Mouse (Mus musculus): ENCODE results near the gene Plcxd1. TPM values are rescaled to one million over a fixed set of nuclear protein-coding genes. Genes with fewer than 3 reads are reported as not detected.

Plcxd1 gene
- not detected for polyA plus RNA-seq (2014; fragmentation: Illumina TruSeq; extraction: RNeasy Lipid Tissue Mini Kit (QIAGEN cat#74804); ENCODE audit: low read depth, low replicate concordance)

DNA sequence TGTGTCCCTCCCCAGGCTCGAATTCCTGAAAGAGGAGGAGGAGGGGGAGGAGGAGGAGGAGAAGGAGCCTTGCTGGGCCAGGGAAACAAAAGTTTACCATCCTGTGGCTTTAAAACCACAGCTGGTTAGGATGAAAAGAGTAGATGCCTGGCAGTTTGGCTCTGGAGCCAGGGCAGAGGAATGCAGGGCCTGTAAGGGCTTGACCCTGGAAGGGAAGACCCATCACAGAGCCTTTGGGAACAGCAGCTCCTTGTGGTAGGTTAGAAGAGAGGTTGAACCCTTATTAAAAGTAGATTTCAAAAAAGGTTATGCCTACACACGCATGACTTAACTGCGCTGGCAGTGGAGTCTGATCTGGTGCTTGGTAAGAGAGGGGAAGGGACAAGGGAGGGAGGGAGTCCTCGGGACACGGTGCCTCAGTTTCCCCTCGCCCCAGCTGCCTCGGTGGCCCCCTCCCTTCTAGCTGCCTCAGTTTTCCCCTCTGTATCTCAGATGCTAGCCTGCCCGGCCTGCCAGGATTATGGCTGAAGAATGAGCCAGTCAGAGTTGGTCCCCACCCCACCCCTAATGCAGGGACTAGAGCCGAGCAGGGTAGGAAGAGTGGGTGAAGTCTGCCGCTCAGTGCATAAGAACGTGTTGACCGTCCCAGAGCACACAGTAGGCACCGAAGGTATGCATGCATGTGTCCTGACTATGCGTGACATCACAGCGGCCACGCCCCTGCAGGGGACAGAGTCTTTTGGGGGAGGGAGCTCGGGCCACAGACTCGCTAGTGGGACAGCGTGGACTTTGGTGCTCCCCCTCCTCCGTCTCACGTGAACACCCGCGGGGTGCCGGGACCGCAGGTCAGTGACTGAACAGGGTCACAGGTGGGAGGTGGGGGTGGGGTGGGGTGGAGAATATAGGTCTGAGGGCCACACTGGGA, at the start of gene Plcxd1:
Gene Plcxd1, plus strand, starts transcription at position 314 of the 925 bp plus-strand sequence.

DNA sequence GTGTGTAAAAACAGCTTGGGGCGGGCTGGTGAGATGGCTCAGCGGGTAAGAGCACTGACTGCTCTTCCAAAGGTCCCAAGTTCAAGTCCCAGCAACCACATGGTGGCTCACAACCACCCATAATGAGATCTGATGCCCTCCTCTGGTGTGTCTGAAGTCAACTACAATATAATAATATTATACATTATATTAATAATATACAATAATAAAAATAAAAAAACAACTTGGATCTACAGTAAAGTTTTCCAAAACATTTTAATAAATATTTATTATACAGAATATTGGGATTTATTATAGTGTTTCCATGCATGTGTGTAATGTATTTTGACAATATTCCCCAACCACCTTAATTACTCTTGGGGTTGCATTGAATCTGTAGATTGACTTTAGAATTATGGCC, 27.4 kb upstream of the Plcxd1 start, which contains the start of gene Gm17655:
Gene Gm17655, minus strand, starts transcription at position 101 of the 400 bp plus-strand sequence.

DNA sequence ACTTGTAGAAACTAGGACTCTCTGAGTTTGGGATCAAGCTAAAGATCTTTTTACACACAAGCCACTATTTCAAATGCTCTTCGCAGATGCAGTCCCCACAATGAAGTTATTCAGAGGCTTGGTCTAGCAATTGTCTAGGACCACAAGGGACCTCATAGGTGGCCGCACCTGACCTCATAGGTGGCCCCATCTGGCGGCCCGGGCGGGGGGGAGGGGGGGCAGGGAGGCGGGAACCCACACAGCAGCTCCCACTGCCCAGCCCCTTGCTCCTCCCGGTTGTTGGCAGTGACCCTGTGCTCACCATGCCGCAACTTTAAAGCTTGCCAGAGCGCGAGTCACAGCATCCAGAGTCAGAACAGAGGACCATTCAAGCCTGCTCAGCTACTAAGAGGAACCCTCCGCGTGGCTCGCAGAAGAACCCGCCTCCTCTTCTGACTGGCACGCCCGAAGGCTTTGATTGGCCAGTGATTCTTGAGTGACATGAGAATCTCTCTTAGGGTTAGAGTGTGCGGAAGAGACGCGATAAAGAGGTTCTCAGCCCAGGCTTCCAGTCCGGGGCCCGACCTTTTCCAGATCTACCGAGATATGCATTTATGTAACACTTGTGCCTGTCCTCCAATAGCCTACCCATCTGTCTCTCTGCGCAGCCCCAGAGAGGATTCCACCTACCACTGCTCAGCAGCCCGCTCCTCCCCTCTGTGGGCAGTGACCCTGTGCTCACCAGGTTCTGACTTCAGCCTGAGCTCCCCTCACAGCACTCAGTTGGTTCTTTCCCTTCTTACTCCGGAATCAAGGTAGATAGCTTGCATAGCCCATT, 5.5 kb upstream of the Plcxd1 start, which contains the start of gene Gm35315:
Gene Gm35315, minus strand, starts transcription at position 391 of the 817 bp plus-strand sequence.

DNA sequence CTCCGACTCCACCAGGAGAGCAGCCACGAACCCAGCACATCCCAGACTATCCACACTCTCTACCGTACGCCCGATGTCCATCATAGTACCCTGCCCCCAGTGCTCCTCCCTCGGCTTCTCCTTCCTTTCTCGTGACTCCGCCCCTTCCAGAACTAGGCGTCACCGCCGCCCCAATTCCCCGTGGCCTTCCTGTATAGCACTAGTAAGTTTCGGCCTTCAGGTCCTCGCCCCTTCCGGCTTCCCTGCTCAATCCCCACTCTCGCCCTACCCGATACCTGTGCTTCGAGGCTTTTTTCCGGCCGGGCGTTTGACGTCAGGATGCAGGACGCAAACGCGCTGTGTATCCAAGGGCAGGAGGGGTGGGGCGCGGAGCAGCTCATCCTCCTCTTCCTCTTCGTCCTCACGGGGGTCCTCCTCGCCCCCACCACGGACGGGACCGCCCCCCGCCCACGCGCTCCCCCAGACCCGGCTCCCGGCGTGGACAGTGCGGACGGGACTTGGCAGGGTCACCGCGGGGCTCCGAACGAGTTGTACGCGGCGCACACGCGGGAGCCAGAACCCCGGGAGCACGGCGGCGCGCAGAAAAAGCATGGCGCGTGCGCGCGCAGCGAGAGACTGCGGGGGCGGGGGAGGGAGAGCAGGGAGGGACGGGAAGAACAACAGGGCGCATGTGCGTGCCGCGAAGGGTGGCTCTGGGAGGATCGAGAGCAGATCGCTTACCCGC, 8.0 kb downstream of the Plcxd1 start, which contains the start of gene Gtpbp6:
Gene Gtpbp6, minus strand, starts transcription at position 617 of the 724 bp plus-strand sequence.

DNA sequence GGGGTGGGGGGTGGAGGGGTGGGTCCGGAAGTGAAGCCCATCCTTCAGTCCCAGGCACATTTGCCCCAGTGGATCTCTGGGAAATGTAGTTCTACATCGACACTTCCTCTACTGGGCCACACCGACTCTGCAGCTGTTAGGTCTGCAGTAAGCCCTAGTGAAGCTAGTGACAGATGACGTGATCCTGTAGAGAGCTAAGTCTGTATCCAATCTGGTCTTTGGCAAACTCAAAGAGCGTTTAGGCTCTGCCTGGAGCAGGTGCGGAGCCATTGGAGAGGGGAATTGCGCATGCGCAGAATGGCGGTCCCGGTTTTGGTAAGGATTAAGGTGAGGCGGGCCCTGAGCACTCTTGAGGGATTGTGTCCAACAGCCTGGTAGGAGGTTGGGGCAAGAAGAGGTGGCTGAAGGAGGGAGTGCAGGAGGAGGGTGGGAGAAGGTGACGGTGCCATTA, 10.2 kb downstream of the Plcxd1 start, which contains the start of gene Zfp605:
Gene Zfp605, plus strand, starts transcription at position 102 of the 451 bp plus-strand sequence.

DNA sequence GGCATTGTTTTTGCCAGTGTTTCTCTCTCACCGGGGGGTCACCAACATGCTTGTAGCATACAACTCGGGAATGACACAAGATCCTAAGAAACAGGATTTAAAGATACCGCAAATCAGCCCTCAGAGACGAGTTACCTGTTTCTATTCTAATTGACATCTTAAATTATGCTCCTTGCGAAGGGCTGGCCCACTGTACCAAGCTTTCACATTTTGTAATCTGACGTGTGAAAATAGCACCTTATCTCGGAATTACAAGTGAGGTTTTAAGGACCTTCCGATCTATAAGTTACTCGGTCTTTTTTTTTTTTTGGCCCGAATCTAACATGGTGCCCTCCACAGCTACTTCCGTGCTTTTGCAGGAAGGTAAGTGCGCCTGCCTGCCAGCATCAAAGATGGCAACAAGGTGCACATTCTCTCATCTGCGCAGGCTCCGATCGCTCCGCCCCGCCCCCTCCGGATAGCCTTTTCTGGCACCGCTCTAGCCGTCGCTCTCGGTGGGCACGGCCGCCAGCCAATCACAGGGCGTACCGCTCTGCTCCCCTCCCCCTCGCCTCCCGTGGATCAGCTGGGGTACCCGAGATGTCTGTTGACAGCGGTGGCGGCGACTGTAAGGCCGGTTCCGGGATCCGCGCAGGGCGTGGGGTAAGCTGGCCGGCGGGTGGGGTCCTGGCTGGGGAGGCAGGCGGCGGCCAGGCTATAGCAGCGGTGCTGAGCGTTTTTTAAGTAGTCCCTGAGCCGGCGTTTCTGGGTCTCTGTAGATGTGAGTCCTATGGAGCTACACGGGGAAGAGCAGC, 35.7 kb downstream of the Plcxd1 start, which contains the start of gene Chfr:
Gene Chfr, plus strand, starts transcription at position 550 of the 794 bp plus-strand sequence.

Other genes with a start within 250 kb of the Plcxd1 start
- 8.6 TPM for gene Gm15446, start 176.6 kb upstream of the Plcxd1 start, polyA plus RNA-seq (2014; fragmentation: Illumina TruSeq; extraction: RNeasy Lipid Tissue Mini Kit (QIAGEN cat#74804); ENCODE audit: low read depth, low replicate concordance)
- 11.9 TPM for gene Zfp932, start 103.4 kb upstream of the Plcxd1 start, polyA plus RNA-seq (2014; fragmentation: Illumina TruSeq; extraction: RNeasy Lipid Tissue Mini Kit (QIAGEN cat#74804); ENCODE audit: low read depth, low replicate concordance)
- gene Gm17655, start 27.5 kb upstream of the Plcxd1 start, polyA plus RNA-seq (2014; fragmentation: Illumina TruSeq; extraction: RNeasy Lipid Tissue Mini Kit (QIAGEN cat#74804); ENCODE audit: low read depth, low replicate concordance): 1.6 TPM
- not detected for gene Gm35315, start 5.5 kb upstream of the Plcxd1 start, polyA plus RNA-seq (2014; fragmentation: Illumina TruSeq; extraction: RNeasy Lipid Tissue Mini Kit (QIAGEN cat#74804); ENCODE audit: low read depth, low replicate concordance)
- 13.6 TPM for gene Gtpbp6, start 8.2 kb downstream of the Plcxd1 start, polyA plus RNA-seq (2014; fragmentation: Illumina TruSeq; extraction: RNeasy Lipid Tissue Mini Kit (QIAGEN cat#74804); ENCODE audit: low read depth, low replicate concordance)
- 3.2 TPM for gene Zfp605, start 10.1 kb downstream of the Plcxd1 start, polyA plus RNA-seq (2014; fragmentation: Illumina TruSeq; extraction: RNeasy Lipid Tissue Mini Kit (QIAGEN cat#74804); ENCODE audit: low read depth, low replicate concordance)
- 16.6 TPM for gene Chfr, start 35.9 kb downstream of the Plcxd1 start, polyA plus RNA-seq (2014; fragmentation: Illumina TruSeq; extraction: RNeasy Lipid Tissue Mini Kit (QIAGEN cat#74804); ENCODE audit: low read depth, low replicate concordance)
- 30.0 TPM for gene Golga3, start 76.7 kb downstream of the Plcxd1 start, polyA plus RNA-seq (2014; fragmentation: Illumina TruSeq; extraction: RNeasy Lipid Tissue Mini Kit (QIAGEN cat#74804); ENCODE audit: low read depth, low replicate concordance)
- gene Ankle2, start 131.0 kb downstream of the Plcxd1 start, polyA plus RNA-seq (2014; fragmentation: Illumina TruSeq; extraction: RNeasy Lipid Tissue Mini Kit (QIAGEN cat#74804); ENCODE audit: low read depth, low replicate concordance): 18.6 TPM
- 37.2 TPM for gene Pgam5, start 169.9 kb downstream of the Plcxd1 start, polyA plus RNA-seq (2014; fragmentation: Illumina TruSeq; extraction: RNeasy Lipid Tissue Mini Kit (QIAGEN cat#74804); ENCODE audit: low read depth, low replicate concordance)
- gene Pxmp2, start 186.2 kb downstream of the Plcxd1 start, polyA plus RNA-seq (2014; fragmentation: Illumina TruSeq; extraction: RNeasy Lipid Tissue Mini Kit (QIAGEN cat#74804); ENCODE audit: low read depth, low replicate concordance): 140 TPM
- 2.2 TPM for gene Pole, start 186.3 kb downstream of the Plcxd1 start, polyA plus RNA-seq (2014; fragmentation: Illumina TruSeq; extraction: RNeasy Lipid Tissue Mini Kit (QIAGEN cat#74804); ENCODE audit: low read depth, low replicate concordance)
- gene P2rx2, start 243.2 kb downstream of the Plcxd1 start, polyA plus RNA-seq (2014; fragmentation: Illumina TruSeq; extraction: RNeasy Lipid Tissue Mini Kit (QIAGEN cat#74804); ENCODE audit: low read depth, low replicate concordance): not detected
- gene Lrcol1, start 244.8 kb downstream of the Plcxd1 start, polyA plus RNA-seq (2014; fragmentation: Illumina TruSeq; extraction: RNeasy Lipid Tissue Mini Kit (QIAGEN cat#74804); ENCODE audit: low read depth, low replicate concordance): not detected

Data from heart, adult 10 weeks (tissue).